Mouse (Mus musculus) Patski (cell line): ENCODE results near the gene Crlf1. TPM values are rescaled to one million over a fixed set of nuclear protein-coding genes. Genes with fewer than 3 reads are reported as not detected.

Experiments
- ATAC-seq: fragments of 100-300 bp; one replicate; pipeline ENCODE4 v1.8.0; 2021
- CTCF ChIA-PET: fragments of 350-600 bp; sonication (Branson Sonifier 250); formaldehyde crosslinking; loops from one replicate; lab custom pipeline; 2022; ENCODE audit warnings: inconsistent platforms; lab: Charles Lee
- POLR2A ChIA-PET: fragments of 350-600 bp; sonication (Branson Sonifier 250); formaldehyde crosslinking; loops from one replicate; lab custom pipeline; 2022; ENCODE audit warnings: antibody characterized with exemption, inconsistent platforms; lab: Charles Lee
- DNase-seq: peaks from one replicate; pipeline ENCODE4 v3.0.0-alpha.2; 2011; ENCODE audit warnings: low read depth, low spot score
- H3K27me3 ChIP-seq: fragments of 371-371 bp; one replicate; pipeline ENCODE4 v1.5.1; 2021
- CTCF ChIP-seq: fragments of 100-300 bp; IDR thresholded peaks from one replicate; pipeline ENCODE4 v1.5.1; 2021
- in situ Hi-C: fragments of 300-500 bp; cut with MboI; formaldehyde crosslinking; loops from 3 replicates; pipeline ENCODE4 v1.11.1; 2018; ENCODE audit warnings: low pct_unique_long_range_greater_than_20kb, mixed read lengths
- polyA plus RNA-seq: library from polyadenylated mRNA; unstranded; gene quantifications from one replicate; pipeline ENCODE4 v1.2.3, GENCODE M21; 2021

Gene Crlf1
- polyA plus RNA-seq, 1 experiment from 2014 or later, result 29.4 TPM

- TF ChIP-seq CTCF, result no peak
- H3K27me3 ChIP-seq, result no peaks in the 10 kb centered on the region
- CTCF ChIA-PET, result no interaction called here
- POLR2A ChIA-PET, result no interaction called here
- ATAC-seq (no peak), DNase-seq (no peak)
- in situ Hi-C loops, result no loop called here
Measured at GRCm38 (mm10) chr8:70546412-70546811, 53.5 kb downstream of the Crlf1 start.

- ATAC-seq (no peak), DNase-seq (no peak)
- no peak for TF ChIP-seq CTCF
- no peaks in the 10 kb centered on the region for H3K27me3 ChIP-seq
- in situ Hi-C loops, result no loop called here
- ChIA-PET CTCF (no interaction called here), POLR2A (no interaction called here)
Measured at GRCm38 (mm10) chr8:70547762-70548161, 54.8 kb downstream of the Crlf1 start.

- ATAC-seq, result no peak
- TF ChIP-seq CTCF, result peak; percentile 42
- in situ Hi-C loops, result no loop called here
- ChIA-PET POLR2A (interaction anchor here (0.6 to 1.9 kb wide), 2 partner anchors 10 to 133 kb away, joined by 4 to 6 read pairs; no protein-coding TSS in a partner anchor), CTCF (interaction anchor here (1.5 kb wide), 1 partner anchor 11 kb away, joined by 3 read pairs; no protein-coding TSS in a partner anchor)
- no peaks in the 10 kb centered on the region for H3K27me3 ChIP-seq
- DNase-seq, result no peak
Measured at GRCm38 (mm10) chr8:70549412-70550184, 56.6 kb downstream of the Crlf1 start.

- H3K27me3 ChIP-seq, result no peaks in the 10 kb centered on the region
- ATAC-seq, result no peak
- CTCF ChIA-PET, result interaction anchor here (0.8 to 1.8 kb wide), 7 partner anchors 8 to 60 kb away, joined by 3 to 9 read pairs (median 3); no protein-coding TSS in a partner anchor
- no peak for TF ChIP-seq CTCF
- in situ Hi-C loops, result no loop called here
- POLR2A ChIA-PET, result interaction anchor here (0.6 to 1.8 kb wide), 3 partner anchors 10 to 58 kb away, joined by 3 to 7 read pairs (median 3); no protein-coding TSS in a partner anchor
- DNase-seq, result no peak
Measured at GRCm38 (mm10) chr8:70551558-70552161, 58.7 kb downstream of the Crlf1 start.

- no peak for DNase-seq
- no peak for ATAC-seq
- in situ Hi-C loops, result no loop called here
- H3K27me3 ChIP-seq, result no peaks in the 10 kb centered on the region
- no peak for TF ChIP-seq CTCF
- ChIA-PET POLR2A (interaction anchor here (0.7 to 1.8 kb wide), 2 partner anchors 11 to 148 kb away, joined by 4 to 7 read pairs; no protein-coding TSS in a partner anchor), CTCF (interaction anchor here (1.3 to 1.8 kb wide), 2 partner anchors 9 to 18 kb away, joined by 3 to 6 read pairs; no protein-coding TSS in a partner anchor)
Measured at GRCm38 (mm10) chr8:70552836-70553235, 59.9 kb downstream of the Crlf1 start.

Other genes with a start within 250 kb of the Crlf1 start
- gene Homer3, start 210.3 kb upstream of the Crlf1 start, polyA plus RNA-seq, result 67.9 TPM
- 48.8 TPM for gene Ddx49, start 190.7 kb upstream of the Crlf1 start, polyA plus RNA-seq
- 259 TPM for gene Cope, start 190.6 kb upstream of the Crlf1 start, polyA plus RNA-seq
- gene Cers1, start 177.4 kb upstream of the Crlf1 start, polyA plus RNA-seq, result 2.5 TPM
- 1.1 TPM for gene Gdf1, start 163.3 kb upstream of the Crlf1 start, polyA plus RNA-seq
- gene Upf1, start 139.9 kb upstream of the Crlf1 start, polyA plus RNA-seq, result 44.5 TPM
- 0.36 TPM for gene Comp, start 119.6 kb upstream of the Crlf1 start, polyA plus RNA-seq
- 12.0 TPM for gene Crtc1, start 53.6 kb upstream of the Crlf1 start, polyA plus RNA-seq
- 27.5 TPM for gene Klhl26, start 16.2 kb upstream of the Crlf1 start, polyA plus RNA-seq
- gene Tmem59l, start 5.8 kb upstream of the Crlf1 start, polyA plus RNA-seq, result 0.09 TPM
- gene Rex1bd, start 13.6 kb downstream of the Crlf1 start, polyA plus RNA-seq, result 93.9 TPM
- gene Uba52, start 17.6 kb downstream of the Crlf1 start, polyA plus RNA-seq, result 662 TPM
- gene Fkbp8, start 34.6 kb downstream of the Crlf1 start, polyA plus RNA-seq, result 278 TPM
- gene Kxd1, start 34.8 kb downstream of the Crlf1 start, polyA plus RNA-seq, result 81.4 TPM
- 26.1 TPM for gene Ell, start 46.3 kb downstream of the Crlf1 start, polyA plus RNA-seq
- gene Isyna1, start 101.2 kb downstream of the Crlf1 start, polyA plus RNA-seq, result 6.4 TPM
- 253 TPM for gene Ssbp4, start 115.7 kb downstream of the Crlf1 start, polyA plus RNA-seq
- 0.04 TPM for gene Lrrc25, start 123.0 kb downstream of the Crlf1 start, polyA plus RNA-seq
- gene Gdf15, start 139.3 kb downstream of the Crlf1 start, polyA plus RNA-seq, result 354 TPM
- gene Pgpep1, start 167.2 kb downstream of the Crlf1 start, polyA plus RNA-seq, result 116 TPM
- 189 TPM for gene Lsm4, start 180.1 kb downstream of the Crlf1 start, polyA plus RNA-seq
- 376 TPM for gene Jund, start 205.8 kb downstream of the Crlf1 start, polyA plus RNA-seq
- gene Iqcn, start 210.3 kb downstream of the Crlf1 start, polyA plus RNA-seq, result 0.06 TPM
- 1.1 TPM for gene Gm3336, start 225.4 kb downstream of the Crlf1 start, polyA plus RNA-seq
- gene Pde4c, start 230.6 kb downstream of the Crlf1 start, polyA plus RNA-seq, result 15.0 TPM